In genomic region chr5:148239067-148239466, GRCm38 (mm10) we compare ENCODE assay signal across 8 mouse cellular contexts.
DNase-seq lines count a peak whose midpoint lies in the region; ATAC-seq lines count a peak whose summit lies in the region.

No protein-coding gene starts in this region.

- H3K9ac ChIP-seq in neural tube, embryonic 12.5 days, result no peak overlapping the region

- no peaks in the 10 kb centered on the region for H3K4me1 ChIP-seq in heart, embryonic 10.5 days
- H3K4me1 ChIP-seq in neural tube, embryonic 12.5 days, result no peaks in the 10 kb centered on the region

- H3K27ac ChIP-seq in heart, embryonic 10.5 days, result no peak overlapping the region
- H3K27ac ChIP-seq in neural tube, embryonic 12.5 days, result no peak overlapping the region

- no peaks in the 10 kb centered on the region for H3K36me3 ChIP-seq in heart, embryonic 10.5 days
- H3K36me3 ChIP-seq in neural tube, embryonic 12.5 days, result no peaks in the 10 kb centered on the region

- H3K27me3 ChIP-seq in heart, embryonic 10.5 days (ENCODE audit: insufficient read depth, poor library complexity, severe bottlenecking), result no peaks in the 10 kb centered on the region
- H3K27me3 ChIP-seq in neural tube, embryonic 12.5 days (replicated peaks), result no peaks in the 10 kb centered on the region

- DNase-seq in heart, adult 18-20 months, result peak; percentile 7 to 35
- DNase-seq in heart, embryonic 10.5 days (ENCODE audit: low spot score), result no peak
- DNase-seq in testis, postnatal 10 days (ENCODE audit: low spot score), result peak; percentile 35
- DNase-seq in testis, postnatal 14 days (ENCODE audit: low spot score), result no peak
- DNase-seq in spleen, adult 12 weeks (ENCODE audit: low spot score), result no peak
- no peak for DNase-seq in natural killer cell, adult 2 months (ENCODE audit: low spot score in 2 of 2)

- no peak overlapping the region for H3K4me3 ChIP-seq in heart, embryonic 10.5 days
- H3K4me3 ChIP-seq in neural tube, embryonic 12.5 days, result no peak overlapping the region

- ATAC-seq in granulocyte monocyte progenitor cell, adult 5-6 weeks (replicated peaks; ENCODE audit: poor library complexity, severe bottlenecking), result peak; percentile 62; the same call in 1 of the 2 replicates
- ATAC-seq in neural tube, embryonic 12.5 days (ENCODE audit: low FRiP score, low read depth), result peak; percentile 61; the same call in 1 of the 2 replicates

- H3K9me3 ChIP-seq in heart, embryonic 10.5 days, result no peaks in the 10 kb centered on the region
- no peaks in the 10 kb centered on the region for H3K9me3 ChIP-seq in neural tube, embryonic 12.5 days

- no peak overlapping the region for H3K4me2 ChIP-seq in neural tube, embryonic 12.5 days (replicated peaks)

Comparison
In these comparisons a context has a peak if more than half of its experiments do, and no peak if none do; other contexts are left out.
1. DNase-seq: peak in heart, adult 18-20 months (2 of 2) and testis, postnatal 10 days (single experiment); none in heart, embryonic 10.5 days (single experiment), testis, postnatal 14 days (single experiment), spleen, adult 12 weeks (single experiment) and natural killer cell, adult 2 months (0 of 2).